ENCODE assay signal across 24 mouse cellular contexts in the genomic region with DNA sequence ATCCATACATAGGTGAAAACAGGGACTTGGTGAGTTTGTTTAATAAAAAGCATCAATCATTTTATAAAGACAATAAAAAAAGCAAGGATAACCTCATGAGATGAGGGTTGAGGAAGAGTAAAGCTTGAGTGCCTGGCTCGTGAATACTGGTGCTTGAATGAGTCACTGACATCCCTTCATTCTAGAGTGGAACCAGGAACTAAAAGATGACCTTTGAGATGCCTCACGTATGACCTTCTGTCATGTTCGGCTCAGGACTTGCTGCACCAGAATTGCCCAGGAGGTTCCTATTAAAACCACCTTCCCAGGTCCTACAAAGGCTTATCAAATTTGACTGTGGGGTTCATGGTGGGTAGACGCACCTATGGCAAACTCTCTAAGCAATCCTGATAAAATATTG.
"Had no signal": no experiment of that assay in that cellular context is flagged by ENCODE, and none has a peak within 500 bp of the region (broad histone marks: within the 10 kb centered on the region; RNA-seq: fewer than 3 reads in every experiment).

No protein-coding gene starts in this region.

- H3K4me3 ChIP-seq: embryonic facial prominence, embryonic 10.5 days; embryonic facial prominence, embryonic 12.5 days; embryonic facial prominence, embryonic 13.5 days; embryonic facial prominence, embryonic 15.5 days; erythroblast, embryonic 14.5 days; forebrain, embryonic 10.5 days; forebrain, embryonic 12.5 days; forebrain, embryonic 13.5 days; forebrain, embryonic 15.5 days; gastrocnemius, adult 2 months; heart, adult 2 months had no signal

- H3K4me2 ChIP-seq: embryonic facial prominence, embryonic 12.5 days; embryonic facial prominence, embryonic 13.5 days; embryonic facial prominence, embryonic 15.5 days; forebrain, embryonic 12.5 days; forebrain, embryonic 13.5 days; forebrain, embryonic 15.5 days had no signal

- H3K36me3 ChIP-seq: embryonic facial prominence, embryonic 10.5 days; embryonic facial prominence, embryonic 12.5 days; embryonic facial prominence, embryonic 13.5 days; embryonic facial prominence, embryonic 15.5 days; forebrain, embryonic 10.5 days; forebrain, embryonic 12.5 days; forebrain, embryonic 15.5 days had no signal

- ATAC-seq: forebrain, embryonic 13.5 days; forebrain, embryonic 14.5 days; forebrain, embryonic 15.5 days; forebrain, embryonic 16.5 days; forebrain, postnatal 0 days had no signal

- H3K9me3 ChIP-seq: embryonic facial prominence, embryonic 10.5 days; embryonic facial prominence, embryonic 12.5 days; embryonic facial prominence, embryonic 13.5 days; embryonic facial prominence, embryonic 15.5 days; forebrain, embryonic 10.5 days; forebrain, embryonic 12.5 days; forebrain, embryonic 13.5 days; forebrain, embryonic 15.5 days had no signal

- H3K4me1 ChIP-seq: embryonic facial prominence, embryonic 10.5 days; embryonic facial prominence, embryonic 12.5 days; embryonic facial prominence, embryonic 13.5 days; embryonic facial prominence, embryonic 15.5 days; forebrain, embryonic 10.5 days; forebrain, embryonic 12.5 days; forebrain, embryonic 13.5 days; forebrain, embryonic 15.5 days had no signal

- H3K9ac ChIP-seq: embryonic facial prominence, embryonic 12.5 days; embryonic facial prominence, embryonic 13.5 days; embryonic facial prominence, embryonic 15.5 days; forebrain, embryonic 12.5 days; forebrain, embryonic 13.5 days; forebrain, embryonic 15.5 days; forebrain, postnatal 0 days had no signal

- H3K27me3 ChIP-seq: embryonic facial prominence, embryonic 12.5 days; embryonic facial prominence, embryonic 13.5 days; embryonic facial prominence, embryonic 15.5 days; forebrain, embryonic 12.5 days; forebrain, embryonic 13.5 days; forebrain, embryonic 15.5 days had no signal

- H3K27ac ChIP-seq: embryonic facial prominence, embryonic 10.5 days; embryonic facial prominence, embryonic 12.5 days; embryonic facial prominence, embryonic 13.5 days; embryonic facial prominence, embryonic 15.5 days; forebrain, embryonic 10.5 days; forebrain, embryonic 12.5 days; forebrain, embryonic 13.5 days; forebrain, embryonic 15.5 days; gastrocnemius, adult 2 months; heart, adult 2 months had no signal

- DNase-seq: cerebellum, adult 8-10 months; cerebellum, adult 9-10 months; cerebellum, adult 9-11 months; cerebellum, postnatal 10 days; cerebellum, postnatal 14 days; cerebellum, postnatal 25 days; cerebellum, postnatal 36 days; embryo, embryonic 11 days; forebrain, postnatal 0 days; gastrocnemius, adult 2 months; gastrocnemius, postnatal 25 days; gastrocnemius, postnatal 36 days had no signal
